Mouse (Mus musculus): Measurements from ENCODE around the gene Vps13d.

The Vps13d gene

DNA sequence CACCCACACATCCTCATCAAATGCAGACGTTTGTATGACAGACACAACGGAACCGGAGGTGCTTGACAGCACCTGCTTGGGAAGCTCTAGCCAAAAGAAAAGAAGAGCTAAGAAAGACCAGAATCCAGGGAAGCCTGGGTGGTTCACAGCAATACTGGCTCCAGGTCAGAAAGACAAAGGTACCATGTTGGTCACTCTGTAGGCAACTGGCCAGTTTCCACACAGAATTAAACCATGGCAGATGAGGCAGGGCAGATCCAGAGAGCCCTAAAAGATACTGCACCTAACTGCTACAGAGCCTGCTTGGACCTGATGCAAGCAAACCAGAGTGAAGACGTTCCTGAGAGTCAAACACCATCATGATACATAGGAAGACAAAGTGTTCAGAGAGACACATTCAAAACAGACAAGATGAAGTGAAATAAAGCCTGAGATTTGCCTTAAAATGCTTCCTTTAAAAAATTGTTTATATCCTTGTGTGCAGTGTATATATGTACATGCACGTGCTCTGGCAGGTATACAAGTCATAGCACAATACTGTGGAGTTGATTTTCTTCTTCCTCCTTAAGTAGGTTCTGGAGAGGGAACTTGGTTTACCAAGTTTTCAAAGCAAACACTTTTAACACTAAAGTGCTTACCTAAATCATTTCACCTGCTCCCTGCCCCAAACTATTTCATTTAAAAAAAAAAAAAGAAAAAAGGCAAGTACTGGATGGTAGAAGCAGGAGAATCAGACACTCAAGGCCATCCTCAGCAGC, 44.3 kb downstream of the Vps13d start:
- no peak for DNase-seq (ENCODE audit: low read depth)

DNA sequence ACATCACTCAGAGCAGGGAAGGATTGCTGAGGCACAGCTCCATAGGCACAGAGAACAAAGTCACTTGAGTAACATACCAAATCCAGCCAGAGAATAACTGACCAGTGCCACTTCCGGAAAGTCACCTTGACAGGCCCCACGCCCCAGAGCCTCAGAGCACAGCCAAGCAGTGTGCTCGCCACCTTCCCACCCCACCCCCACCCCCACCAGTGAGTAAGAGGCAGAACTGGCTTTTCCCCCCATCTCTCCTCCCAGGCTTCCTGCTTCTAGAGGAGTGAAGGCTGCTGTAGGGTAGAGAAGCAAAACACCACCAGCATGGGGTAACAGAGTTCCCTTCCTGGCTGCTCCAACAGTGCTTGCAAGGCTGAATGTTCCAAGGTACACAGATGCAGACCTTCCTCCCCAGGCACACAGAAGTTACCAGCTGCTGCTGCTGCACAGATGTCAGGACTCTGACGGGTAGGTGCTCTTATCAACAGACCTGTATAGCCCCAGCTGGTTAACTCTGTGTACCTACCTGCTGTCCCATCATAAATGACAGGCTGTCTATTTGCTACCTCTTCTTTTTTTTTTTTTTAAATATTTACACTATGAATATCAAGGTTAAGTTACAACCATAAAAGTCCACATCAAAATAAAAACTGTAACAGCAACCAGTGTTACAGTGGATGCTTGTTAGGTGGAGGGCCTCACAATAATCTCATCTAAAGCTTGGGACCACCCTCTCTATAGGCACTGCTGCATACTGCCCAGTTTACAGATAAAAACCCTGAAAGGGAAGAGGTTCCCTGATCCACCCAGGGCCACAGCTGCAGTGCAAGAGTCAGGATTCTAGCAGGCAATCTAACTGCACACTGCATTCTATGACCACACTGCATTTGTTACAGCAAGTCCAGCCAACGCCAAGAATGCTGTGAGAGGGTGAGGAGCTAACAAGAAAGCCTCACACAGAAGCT, 47.5 kb downstream of the Vps13d start:
- DNase-seq (ENCODE audit: low read depth) = peak; percentile 64

DNA sequence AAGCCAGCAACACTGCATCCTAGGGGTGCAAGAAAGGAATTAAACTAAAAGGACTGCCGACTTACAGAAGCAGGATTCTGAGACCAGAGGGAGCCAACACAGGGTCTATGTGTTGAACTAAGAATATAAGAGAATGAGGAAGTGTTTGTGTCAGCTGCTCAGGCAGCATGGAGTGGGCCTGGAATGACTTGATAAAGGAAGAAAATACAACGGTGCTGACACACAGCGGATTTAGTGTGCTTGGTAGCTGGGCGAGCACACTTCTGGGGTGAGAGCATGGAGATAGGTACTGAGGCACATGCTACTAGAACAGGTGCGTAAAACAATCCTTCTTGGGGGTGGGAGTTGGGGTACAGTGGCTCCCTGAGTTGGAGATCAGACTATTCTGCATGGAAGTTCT, 51.3 kb downstream of the Vps13d start:
- DNase-seq (ENCODE audit: low read depth) = no peak

DNA sequence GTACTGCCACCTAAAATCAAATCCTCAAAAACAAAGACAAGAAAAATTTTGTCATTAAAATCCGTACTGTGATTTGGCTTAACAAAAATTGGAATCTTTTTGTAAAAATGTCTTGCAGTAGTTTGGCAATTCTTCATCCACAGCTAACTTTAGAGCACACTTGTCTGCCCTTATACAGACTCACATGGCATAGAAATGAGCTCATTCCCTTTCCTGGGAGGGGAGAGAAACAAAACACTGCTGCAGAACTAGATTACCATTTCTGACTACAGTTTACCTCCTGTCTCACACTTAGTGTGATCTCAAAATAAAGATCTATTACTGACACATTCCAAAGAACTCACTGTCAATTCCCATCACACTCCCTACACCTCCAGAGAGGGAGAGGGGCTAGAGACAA, 58.1 kb downstream of the Vps13d start:
- no peak for DNase-seq (ENCODE audit: low read depth)

DNA sequence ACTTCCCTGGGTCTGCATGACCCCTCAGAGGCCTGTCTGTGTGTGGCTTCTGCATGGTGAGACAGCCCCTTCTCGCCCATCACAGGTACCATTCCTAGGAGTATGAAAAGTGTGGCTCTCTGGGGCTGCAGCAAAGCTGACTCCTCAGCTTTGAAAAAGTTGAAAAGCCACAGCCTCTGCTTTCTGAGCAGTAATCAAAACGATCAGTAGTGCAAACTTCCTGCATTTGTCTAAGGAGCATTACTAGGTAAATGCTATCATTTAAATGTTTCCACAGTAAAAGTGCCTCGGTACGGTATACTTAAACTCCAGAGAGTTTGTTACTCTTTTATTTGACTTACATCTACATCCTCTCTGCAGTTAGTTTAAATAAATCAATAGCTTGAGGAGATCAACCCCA, 59.3 kb downstream of the Vps13d start:
- DNase-seq (ENCODE audit: low read depth) = no peak

DNA sequence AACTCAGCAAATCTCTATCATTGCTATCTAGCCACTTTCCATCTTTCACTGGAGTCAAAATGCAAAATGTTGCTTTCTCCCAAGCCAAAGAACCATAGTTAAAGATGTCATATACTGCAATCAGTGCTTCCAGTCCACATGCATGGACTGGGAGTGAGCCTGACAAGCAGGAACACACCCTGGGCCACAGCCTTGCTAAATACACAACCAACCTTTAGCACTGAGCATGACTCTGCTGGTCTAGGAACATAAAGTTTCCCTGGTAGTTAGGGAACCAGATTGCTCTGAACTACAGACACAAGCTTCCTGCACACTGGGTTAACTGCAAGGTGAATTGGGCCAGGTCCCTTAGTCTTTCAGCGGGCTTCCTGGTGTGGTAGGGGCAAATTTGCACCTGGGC, 64.0 kb downstream of the Vps13d start:
- no peak for DNase-seq (ENCODE audit: low read depth)

DNA sequence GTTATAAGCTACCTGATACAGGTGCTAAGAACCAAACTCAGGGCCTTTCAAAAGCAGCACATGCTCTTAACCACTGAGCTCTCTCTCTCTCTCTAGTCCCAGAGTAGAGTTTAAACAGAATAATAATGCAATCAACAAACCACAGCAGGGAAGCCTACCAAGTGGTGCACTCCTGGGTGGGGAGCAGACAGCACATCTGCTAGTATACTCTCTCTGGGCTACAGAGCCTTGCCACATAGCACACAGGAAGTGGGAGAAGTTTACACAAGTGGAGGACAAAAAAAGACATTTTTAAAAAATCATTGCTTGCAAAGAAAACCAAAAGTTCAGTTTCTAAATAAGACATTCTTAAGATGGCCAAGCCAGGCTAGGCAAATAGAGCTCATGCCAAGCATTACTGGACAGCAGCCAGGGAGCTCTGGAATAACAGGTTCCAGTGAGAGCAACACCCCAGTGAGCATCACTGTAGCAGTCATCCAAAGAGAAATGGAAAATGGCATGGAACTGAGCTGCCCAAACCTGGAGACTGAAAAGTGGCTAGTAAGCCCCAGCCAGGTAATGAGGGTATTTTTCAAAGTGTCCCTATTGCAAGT, 64.8 kb downstream of the Vps13d start:
- DNase-seq (ENCODE audit: low read depth) = no peak

DNA sequence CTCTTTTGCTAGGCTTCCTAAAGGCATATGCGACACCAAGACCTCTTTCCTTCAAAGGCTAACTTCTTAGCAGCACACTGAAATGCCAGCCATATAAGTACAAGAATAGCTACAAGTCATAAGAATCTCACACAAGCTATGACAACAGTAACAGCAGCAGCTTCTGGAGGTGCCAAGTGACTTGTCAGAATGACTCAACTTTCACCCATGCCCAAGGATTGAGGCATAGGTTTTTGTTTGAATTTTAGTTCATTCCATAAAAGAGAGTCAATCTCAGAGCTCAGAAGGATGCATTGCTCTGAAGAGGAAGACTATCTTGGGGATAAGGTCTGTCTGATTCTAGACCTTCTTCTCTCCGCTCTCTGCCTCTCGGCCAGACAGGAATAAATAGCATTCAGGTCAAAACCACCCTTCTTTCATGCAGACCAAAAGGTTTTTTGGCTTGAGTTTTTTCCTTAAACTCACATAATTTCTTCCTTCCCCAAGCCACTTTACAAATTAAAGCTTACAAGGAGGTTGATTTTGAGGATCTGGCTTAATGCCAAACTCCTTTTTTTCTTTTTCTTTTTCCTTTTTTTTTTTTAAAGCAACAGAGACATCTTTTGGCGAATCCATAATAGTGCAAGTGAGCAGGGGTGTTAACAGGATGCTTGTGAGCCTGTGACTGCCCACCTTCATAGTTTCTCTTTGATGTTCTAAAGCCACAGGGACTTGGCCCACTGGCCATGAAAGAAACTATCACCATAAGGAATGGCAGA, 69.2 kb downstream of the Vps13d start:
- DNase-seq (ENCODE audit: low read depth) = peak; percentile 29

DNA sequence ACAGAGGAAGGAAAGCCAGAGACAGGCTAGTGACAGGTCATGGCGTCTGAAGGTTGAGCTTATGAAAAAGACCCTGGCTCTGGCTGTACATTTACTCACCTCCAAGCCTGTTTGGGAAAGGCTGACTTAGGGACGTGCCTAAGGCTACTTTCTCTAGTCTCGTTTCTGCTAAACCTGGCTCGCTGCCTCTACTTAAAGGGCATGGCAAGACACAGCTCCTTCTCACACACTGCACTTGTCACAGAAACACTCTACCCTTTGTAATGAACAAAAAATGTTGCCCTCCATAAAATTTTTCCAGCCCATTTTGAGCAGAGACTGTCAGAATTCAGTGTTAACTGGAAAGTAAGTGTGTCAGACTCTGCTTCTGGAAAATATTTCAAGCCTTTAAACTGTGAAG, 70.4 kb downstream of the Vps13d start:
- DNase-seq (ENCODE audit: low read depth) = no peak

DNA sequence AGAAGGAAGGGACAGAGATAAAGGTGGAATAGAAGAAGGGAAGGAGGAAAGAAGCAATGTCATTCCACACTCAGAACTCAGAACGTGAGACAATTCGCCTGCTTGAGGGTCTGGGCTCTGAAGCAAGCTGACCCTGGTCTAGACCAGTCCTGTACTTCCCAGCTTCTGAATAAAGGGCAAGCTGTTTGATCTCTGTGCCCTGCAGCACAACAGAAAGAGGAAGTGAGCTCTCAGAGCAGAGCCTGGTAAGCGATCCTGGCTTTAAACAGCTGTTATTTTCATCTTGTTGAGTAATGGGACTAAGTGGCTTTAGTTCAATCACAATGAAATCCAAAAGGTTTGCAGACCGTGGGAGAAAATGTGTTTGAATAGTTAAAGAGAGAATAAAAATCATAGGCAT, 83.2 kb downstream of the Vps13d start:
- peak; percentile 58 for DNase-seq (ENCODE audit: low read depth)

DNA sequence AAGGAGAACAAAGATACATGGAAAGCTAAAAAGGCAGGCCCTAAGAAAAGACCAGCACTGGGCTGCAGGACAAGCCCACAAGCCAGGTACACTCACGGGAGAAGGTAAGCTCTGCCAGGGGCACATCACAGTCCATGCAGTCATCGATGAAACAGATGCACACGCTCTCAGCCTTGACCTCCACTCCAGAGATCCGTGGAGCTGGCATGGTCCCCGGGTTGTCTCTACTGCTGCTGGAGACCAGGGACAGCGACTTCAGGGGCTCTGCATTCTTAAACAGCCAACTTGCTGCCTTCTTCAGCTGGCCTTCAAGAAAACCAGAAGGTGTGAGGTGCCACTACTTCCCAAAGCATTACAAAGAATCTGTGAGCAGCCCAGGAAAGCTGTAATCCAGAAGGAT, 84.1 kb downstream of the Vps13d start:
- DNase-seq (ENCODE audit: low read depth) = no peak

DNA sequence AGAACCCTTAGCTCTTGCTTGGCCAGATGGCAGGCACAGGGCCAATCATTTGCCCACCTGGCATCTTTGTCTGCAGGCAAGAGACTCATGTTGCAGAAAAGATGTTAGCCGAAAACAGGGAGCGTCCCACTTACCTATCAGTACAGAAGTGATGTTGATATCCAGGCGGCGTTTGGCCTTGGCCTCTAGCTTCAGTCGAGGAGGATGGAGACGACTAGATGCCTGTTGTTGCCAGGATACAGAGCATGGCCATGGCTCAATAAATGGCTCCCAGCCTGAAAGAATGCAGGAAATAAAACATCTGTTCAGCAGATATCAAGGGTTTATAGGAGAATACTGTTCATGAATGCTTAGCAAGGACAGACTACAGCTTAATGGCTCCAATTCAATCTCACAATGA, 88.0 kb downstream of the Vps13d start:
- DNase-seq (ENCODE audit: low read depth) = no peak

DNA sequence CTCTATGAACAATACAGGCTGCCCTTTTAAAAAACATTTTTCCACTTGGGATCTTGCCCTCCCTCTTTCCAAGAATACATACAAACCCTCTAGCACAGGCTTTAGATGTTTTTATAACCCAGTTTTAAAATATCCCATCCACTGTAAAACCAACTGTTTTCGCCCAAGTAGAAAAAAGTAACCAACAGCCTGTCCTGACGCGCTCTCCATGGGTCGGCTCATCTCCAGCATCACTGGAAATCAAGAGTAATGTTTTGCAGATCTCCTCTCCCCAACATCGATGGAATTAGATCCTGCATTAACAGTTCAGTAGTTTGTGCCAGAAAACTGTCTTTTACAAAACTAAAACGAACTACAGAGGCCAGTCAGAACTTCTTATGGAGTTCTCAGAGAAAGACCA, 89.5 kb downstream of the Vps13d start:
- no peak for DNase-seq (ENCODE audit: low read depth)

DNA sequence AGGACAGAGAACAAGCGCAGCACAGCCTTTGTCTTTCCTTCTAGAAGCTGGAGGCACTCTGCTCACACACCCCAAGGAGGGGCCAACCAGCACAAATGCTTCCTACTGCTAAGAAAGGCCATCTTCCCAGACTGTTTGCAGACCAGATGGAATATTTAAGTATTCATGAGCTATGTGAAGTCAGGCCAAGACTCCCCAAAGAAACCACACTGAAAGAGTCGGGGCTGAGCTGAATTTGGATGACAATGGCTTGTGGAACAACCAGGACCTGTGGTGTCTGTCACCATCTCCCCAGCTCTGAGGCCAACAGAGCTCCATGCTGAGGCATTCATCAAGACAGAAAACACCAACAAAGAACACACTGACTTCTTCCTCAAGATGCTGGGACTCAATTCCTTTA, 89.9 kb downstream of the Vps13d start:
- DNase-seq (ENCODE audit: low read depth) = no peak

DNA sequence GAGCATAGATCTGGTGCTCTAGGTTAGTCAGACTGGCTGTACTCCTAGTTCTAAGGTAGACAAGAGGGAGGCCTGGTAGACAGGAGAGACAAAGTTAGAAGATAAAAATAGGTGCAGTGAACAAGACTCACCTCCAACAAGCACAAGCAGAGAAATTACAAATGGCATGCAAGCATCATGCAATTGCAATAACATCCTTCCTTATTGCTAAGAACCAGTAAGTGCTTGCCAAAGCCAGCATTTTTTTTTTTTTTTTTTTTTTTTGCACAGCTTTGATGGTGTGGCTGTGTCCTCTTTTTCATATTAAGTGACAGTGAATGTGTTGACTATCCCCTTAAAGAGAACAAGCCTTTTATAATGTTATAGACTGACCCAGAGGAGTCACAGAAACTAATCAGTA, 91.2 kb downstream of the Vps13d start:
- DNase-seq (ENCODE audit: low read depth) = no peak

DNA sequence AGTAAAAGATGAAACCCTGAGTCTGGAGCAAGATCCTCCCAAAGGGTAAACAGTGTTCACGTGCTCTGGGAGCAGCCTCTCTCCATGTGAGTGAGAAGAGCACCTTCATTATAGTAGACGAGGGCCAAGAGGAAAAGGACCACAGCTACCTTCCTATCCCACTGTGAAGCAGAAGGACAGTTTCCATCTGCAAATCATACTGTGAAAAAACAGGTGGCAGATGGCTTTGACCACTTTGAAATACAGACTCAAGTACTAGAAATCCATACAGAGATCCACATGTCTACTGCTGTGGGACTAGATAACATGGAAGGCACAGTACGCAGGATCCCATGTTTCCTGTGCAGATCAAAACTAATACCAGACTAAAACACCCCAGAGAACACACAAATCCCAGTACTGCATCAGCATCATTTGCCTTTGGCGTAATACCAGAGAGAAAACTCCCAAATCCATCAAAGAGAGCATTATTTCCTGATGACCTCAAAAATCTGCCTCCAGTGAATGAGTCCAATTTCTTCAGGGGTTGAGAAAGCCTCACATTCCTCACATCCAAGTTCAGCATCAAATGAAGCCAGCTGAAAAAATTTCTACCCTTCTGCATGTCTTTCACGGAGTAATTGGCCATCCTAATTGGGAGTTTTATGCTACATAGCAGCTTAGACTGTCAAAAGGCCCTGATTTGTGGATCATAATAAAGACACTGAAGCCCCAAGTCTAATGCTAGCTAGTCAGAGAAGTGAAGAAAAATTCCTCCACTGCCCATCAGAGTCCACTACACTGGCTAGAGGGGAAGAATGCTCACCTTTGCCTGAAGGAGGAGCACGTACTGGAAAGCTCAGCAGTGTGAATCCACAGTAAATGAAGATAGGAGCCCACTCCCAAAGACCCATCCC, 92.7 kb downstream of the Vps13d start:
- no peak for DNase-seq (ENCODE audit: low read depth)

DNA sequence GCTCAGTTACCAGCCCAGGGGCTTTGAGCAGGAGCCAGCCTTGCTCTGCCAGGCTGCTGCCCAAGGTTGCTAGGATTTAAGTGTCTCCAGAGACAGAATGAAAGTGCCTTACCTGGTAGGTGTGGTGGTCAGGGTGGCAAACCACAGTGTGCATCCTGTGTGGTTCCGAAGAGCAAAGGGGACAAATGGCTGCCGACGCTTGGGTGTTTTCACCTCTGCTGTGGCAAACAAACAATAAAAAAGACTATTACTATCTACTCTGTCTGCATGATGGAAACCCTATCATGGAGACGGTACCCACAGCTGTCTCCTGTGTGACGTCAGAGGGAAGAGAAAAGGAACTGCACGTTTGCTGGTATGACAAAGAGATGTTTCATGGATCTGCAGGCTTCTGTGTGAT, 95.0 kb downstream of the Vps13d start:
- no peak for DNase-seq (ENCODE audit: low read depth)

DNA sequence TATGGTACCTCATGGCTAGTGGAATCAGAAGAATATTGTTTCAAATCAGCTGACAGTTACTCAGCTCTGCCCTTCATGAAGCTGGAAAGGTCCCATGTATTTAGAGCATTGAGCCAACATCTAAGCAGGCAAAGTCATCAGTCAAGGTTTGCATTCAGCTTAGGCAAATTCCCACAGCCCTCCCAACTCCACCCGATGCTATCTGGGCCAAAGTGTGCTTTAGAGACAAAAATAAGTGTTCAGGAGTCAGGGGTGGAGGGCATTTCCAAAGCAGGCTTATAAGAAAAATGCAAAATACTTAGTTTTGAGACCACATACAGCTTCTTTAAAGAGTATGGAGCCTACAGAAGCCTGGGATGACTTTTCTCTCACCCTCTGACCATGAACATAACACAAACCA, 95.5 kb downstream of the Vps13d start:
- no peak for DNase-seq (ENCODE audit: low read depth)

DNA sequence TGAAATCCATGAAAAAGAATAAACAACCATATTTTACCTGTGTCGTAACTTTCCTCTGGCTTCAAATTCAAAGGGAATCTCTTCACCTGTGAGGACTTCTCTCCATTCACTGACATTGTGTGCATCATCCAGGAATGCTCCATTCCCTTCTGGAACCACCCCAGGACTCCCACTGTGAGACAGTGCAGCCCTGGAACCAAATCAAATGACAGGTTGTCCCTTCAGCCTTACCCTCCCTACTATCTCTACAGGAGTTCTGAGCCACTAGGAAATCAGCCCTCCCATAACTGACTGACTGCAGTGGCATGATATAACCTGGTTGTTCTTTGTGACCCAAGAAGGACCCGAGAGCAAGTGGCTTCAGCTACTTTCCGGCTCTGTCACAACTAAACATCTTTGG, 96.8 kb downstream of the Vps13d start:
- DNase-seq (ENCODE audit: low read depth) = no peak

DNA sequence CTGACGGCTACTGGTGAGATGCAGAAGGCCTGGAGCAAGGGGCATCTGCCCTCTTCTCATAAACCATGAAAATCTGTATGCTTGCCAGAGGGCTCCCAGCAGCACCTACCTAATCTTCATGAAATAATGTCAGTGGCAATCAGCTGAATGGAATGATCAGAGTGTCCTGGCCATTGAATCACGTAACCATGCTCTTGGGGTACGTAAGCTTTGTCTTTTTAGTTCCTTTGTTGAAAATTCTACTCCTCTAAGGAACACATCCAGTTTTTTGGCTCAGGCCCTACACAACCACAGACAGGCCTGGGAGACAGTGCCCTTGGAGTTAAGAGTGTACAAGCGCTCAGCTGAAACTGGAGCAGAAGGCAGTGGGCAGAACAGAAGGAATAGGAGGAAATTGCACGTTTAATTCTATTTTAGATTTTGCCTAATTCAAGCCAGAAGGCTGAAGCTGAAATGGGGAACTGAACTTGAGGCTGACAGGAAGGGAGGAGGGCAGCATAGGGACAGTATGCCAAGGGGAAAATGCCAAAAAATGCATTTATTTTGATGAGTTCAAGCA, 98.2 kb downstream of the Vps13d start:
- DNase-seq (ENCODE audit: low read depth) = peak; percentile 10

DNA sequence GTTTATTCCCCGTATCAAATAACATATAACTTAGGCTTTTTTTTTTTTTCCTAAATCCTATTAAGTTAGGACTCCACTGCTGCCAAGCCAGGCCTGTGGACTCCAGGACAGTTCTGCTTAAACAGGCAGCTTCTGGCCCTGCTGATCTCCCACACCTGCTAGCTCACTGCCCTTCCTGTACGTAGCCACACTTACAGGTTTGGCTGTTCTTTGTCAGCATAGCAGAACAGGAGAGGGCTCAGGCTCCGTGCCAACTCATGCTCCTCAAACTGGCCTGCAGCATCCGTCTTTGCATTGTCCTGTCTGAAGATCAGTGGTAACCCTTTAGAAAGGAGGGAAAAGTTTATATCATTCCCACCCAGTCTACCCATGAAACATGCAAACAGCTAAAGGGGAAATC, 108.3 kb downstream of the Vps13d start:
- DNase-seq (ENCODE audit: low read depth) = no peak

Data from 416B (cell line).